Mouse (Mus musculus) heart, adult 11 months (tissue): ENCODE data around the gene Arl8a.
A peak's percentile ranks its signal among the peaks of the same experiment; 100 is the strongest.
"Not testable (repeated sequence)": the region's sequence is repeated elsewhere in the genome, so short reads cannot be mapped to it uniquely, and the experiment has no call there.

Source experiments
- DNase-seq: peaks from one replicate; pipeline ENCODE4 v3.0.0; 2022

Arl8a gene

GRCm38 (mm10) chr1:135146077-135146945 lies at the start of gene Arl8a:
Gene Arl8a (plus strand): TSS chr1:135146824.
- peak; percentile 99 for DNase-seq

GRCm38 (mm10) chr1:135097441-135097840 lies 49.2 kb upstream of the Arl8a start:
- no peak for DNase-seq

DNA sequence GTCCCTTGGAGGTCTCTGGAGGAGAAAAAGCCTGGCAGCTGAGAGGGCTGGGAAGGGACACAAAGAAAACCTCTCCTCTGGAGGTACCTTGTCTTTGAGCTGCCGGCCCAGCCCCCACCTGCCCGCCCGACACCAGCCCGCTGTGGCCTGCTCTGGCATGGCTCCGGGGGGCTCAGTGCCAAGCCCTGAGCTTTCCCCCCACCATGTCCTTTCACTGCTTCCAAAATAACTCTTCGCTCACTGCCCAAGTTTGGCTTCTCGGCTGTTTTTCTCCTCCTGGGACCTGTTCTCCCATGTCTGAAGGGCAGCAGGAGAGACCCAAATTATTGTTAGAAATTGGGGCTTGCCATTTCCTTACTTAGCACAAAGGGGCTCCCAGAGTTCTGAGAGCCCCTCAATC lies 48.2 kb upstream of the Arl8a start:
- DNase-seq: peak; percentile 97

GRCm38 (mm10) chr1:135100400-135100799 lies 46.2 kb upstream of the Arl8a start:
- DNase-seq: no peak

DNA sequence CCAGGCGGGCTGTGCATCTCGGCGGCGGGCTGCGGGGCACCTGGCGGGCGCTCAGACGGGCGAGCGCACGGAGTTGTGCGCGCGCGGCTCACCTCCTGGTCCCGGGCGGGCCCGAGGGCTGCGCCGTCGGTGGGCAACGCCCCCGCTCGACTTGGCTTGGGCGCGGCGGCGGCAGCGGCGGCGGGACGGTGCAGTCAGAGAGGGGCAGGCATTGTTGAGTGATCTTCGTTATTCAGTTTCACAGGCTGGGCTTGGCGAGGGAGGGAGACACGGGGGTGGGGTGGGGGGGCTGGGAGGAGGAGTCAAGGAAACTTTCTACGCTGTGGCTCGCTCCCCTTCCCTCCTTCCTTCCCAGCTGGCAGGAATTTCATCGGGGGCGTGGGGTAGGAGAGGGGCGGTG lies 41.5 kb upstream of the Arl8a start, which contains the start of gene Lgr6:
Lgr6 (minus strand) TSS at position 153 of the 400 bp plus-strand sequence.
- DNase-seq: no peak

DNA sequence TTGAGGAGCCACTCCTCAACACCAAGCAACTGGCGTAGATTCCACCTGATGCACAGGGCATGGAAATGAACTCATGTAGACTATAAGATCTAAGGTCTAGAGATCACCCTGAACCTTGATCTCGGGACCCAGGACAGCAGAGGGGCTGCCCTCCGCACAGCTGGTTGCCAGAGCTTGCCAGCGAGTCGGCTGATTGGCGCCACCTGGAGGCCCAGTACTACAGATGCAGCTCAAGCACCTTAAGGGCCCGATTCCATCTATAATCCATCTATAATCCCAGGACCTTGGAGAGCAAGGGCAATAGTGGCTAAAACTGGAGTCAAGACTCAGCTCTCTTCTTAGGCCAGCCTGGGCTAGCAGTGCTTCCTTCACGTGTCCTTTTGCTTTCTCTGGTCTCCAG lies 40.7 kb upstream of the Arl8a start:
- DNase-seq: peak; percentile 94

- no peak for DNase-seq
Observed at GRCm38 (mm10) chr1:135108611-135109010, 38.0 kb upstream of the Arl8a start.

DNA sequence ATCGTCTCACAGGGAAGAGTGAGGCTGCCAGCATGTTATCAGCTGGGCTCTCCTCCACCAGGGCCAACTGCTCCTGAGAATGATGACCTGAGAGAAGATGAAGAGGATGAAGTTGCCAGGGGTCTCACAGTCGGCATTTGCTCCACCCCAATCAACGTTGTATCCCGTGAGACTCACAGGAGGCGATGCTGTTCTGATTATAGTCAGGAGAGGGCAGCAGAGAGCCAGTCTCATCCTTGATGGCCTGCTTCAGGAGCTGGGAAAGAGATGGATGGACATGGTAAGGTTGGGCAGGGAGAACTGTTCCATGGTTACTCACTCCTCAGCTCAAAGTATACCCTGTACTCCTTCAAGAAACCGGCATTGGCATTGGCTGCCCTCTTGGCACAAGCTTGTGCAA lies 36.5 kb upstream of the Arl8a start:
- DNase-seq: peak; percentile 94

DNA sequence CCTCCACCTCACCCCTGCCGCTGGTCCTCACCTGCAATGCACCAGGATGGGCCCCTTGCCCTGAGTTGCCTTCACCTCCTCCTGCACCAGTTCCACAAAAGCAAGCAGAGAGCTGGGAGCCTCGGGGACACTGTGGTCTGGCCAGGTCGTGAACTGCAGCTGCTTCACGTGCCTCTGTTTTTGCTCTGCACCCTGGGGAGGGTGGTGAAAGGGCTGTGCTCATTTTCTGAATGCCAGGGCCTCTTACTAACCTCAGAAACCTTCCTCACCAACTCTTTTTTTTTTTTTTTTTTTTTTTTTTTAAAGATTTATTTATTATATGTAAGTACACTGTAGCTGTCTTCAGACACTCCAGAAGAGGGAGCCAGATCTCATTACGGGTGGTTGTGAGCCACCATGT lies 35.4 kb upstream of the Arl8a start:
- DNase-seq: not testable (repeated sequence)

DNA sequence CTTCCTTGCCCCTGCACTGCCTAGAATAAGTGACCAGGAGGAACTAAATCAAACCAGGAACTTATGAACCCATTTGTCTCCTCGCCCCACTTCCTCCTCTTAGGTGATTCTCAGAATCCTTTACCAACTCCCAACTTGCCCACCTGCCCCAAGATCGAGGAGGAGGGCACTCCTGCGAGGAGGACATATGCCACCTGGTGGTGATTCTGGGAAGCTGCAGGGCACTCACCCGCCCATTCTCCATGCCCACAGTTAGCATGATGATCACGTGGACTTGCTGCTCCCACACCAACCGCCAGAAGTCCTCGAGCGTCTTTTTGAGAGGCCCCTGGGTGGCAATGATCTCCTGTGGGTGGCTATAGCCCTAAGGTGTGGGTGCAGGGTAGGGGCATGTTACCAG lies 34.0 kb upstream of the Arl8a start:
- no peak for DNase-seq

DNA sequence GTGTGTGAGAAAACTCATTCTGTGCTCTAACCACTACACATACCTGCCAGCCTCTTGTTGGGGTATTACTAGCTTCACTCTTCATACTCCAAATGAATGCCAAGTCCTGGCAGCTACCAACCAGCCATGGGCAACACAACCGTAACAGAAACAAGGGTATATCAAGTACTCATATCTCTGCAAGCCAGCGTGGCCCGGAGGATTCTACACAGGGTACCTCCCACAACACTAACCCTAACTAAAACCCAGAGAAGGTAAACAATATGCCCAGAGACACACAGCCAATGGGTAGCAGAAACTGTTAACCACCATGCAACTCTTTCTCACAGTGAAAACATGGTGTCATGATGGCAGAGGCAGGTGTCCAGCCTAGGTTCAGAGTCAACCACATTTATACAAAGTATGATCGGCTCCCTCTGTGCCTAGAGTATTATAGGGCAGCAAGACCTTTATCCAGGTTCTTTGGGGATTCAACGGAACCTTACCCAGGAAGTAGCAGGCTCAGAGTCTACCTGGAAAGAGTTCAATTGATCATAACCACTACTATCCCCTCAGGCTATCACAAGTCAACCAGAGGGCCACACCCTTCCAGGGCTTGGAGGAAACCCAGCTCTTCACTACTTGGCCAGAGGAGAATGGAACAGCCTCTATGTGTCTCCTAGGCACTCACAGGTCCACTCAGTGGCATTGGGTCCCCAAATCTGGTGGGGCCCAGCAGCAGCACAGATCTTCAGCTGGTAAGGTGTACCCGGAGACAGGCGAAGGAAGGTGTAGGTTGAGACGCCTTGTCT lies 21.9 kb upstream of the Arl8a start:
- no peak for DNase-seq

- DNase-seq: no peak
Observed at GRCm38 (mm10) chr1:135125990-135126389, 20.6 kb upstream of the Arl8a start.

GRCm38 (mm10) chr1:135126443-135127027 lies 20.1 kb upstream of the Arl8a start:
- DNase-seq: peak; percentile 92

DNA sequence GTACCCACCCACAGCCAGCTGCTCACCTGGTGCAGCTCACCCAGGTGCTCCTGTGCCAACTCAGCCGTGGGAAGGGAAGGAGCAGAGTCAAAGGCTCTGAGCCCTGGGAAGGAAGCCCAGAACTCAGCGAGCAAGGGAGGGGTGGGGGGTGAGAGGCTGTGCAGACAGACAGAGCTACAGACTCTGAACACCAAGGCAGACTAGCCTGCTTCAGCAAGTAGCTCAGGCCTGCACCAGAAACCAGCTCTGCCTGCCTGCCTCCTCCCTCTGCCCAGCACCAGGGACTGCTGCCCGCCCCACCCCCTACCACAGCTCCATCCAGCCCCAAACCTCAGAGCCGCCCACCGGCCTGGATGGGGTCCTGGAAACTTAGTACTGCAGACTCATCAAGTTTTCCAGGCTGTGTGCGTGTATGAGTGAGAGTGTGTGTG lies 18.6 kb upstream of the Arl8a start:
- DNase-seq: no peak

DNA sequence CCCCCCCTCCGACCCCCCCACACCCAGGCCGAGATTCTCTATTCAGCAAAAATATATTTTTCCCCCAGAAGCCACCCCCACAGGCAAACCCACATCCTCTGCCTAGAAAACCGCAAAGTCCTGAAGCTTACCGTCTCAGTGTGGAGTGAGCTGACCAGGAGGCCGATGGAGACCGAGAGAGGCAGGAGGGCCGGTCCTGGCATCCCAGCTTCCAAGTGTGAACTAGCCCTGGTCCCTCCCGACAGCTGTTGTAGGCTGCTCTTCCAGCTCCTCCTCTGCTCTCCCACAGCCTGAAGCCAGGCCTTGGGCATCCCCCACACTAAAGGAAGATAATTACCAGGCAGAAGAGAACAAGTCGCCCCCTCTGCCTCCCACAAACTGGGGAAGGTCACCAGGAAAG lies 17.6 kb upstream of the Arl8a start:
- DNase-seq: no peak

DNA sequence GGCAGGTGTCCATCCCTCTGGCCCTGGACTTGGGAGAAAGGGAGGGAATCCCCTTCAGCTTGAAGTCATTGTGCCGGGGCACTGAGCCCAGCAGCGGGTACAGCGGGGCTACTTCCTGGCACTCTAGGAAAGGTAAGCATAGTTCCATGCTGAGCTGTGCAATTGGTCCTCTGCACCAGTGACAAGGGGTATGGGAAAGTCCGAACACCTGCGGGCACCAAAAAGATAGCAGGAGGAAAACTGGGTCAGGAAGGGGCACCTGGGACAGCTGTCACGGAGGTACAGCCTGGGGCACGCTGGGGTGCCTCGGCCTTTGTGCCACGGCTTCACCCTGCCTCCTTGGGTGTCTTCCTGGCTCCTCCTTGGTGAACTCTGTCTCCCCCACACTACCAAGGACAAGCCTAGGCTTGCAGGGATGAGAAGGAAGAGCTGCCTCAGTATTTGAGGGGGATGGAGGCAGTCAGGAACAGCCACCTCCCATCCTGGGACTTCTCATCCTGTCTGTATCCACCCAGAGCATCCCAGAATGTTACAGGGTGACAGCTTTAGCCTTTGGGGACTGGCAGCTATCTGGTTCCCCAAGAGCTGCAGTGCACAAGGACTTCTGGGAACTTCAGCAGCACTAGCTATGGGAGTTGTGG lies 17.0 kb upstream of the Arl8a start:
- DNase-seq: no peak

DNA sequence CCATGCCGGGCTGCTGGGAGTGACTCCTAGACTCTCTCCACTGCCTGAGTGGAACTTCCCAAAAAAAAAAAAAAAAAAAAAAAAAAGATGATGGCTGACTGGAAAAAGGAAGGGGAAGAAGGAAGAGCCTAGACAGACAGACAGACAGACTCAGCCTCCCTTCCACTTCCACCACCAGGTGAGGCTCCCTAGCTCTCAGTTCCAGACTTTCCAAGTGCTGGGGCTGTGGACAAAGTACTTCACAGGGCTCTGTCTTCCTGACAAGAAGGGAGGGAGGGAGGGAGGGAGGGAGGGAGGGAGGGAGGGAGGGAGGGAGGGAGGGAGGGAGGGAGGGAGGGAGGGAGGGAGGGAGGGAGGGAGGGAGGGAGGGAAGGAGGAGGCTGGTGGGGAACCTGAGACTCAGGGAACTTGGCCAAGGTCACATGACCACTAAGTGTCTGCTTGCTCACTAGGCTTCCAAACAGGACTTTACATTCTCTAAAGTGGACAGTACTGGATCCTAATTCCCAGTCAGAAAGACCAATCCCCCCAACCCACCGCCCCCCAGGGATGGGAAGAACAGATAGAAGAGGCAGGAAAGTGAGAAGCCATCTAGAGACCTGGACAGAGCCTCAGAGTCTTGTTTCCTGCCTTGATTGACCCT lies 16.1 kb upstream of the Arl8a start:
- DNase-seq: no peak

DNA sequence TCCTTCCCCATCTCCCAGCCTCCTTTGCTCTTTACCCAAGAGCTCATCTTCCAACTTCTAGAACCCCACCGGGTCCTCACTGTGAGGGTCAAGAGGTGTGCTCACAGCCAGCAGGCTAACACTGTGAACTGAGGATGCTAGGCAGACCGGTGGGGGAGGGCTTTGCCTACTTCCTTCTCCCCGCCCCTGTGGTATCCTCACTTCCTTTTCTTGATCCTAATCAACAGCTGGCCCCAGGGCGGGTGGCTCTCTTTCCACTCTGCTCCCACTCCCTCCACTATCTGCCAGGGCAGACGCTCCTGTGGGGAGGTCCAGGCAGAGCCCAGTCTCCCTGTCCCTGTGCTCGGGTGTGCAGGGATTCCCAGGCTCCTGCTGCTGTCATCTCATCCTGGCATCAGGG lies 15.6 kb upstream of the Arl8a start:
- peak; percentile 97 for DNase-seq

DNA sequence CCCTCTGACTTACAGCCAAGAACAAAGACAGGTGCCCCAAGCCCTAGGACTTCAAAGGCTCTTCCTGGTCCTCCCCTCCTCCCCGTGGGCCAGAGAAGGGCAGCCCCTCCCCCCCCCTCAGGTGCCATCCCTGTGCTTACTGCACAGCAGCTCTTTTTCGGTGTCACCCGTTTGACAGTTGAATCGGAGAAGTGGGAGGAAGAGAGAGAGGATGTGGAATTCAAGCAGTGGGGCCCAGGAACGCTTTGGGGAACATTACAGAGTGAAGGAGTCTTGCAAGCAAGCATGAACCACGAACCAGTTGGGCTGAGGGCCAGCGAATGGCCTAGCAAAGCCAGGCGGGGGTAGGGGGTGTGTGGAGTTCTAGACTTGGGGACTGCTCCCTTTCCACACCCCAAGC lies 15.1 kb upstream of the Arl8a start:
- no peak for DNase-seq

DNA sequence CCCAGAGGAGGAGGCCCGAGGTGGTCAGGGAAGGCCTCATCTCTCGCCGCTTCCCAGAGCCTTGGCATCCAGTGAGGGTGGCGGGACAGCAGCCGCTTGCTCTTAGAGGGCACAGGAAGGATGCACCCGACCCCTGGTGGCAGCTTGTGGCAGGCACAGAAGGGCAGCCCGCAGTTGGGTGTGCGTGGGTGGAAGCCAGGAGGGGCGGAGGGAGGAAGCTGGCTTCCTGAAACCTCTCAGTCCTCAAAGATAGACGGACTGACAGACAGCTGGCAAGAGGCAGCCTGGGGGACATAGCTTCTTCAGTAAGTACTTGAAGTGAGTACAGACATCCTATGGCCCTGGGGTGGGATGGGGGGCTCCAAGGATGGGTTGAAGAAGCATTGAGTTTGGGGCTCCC lies 14.2 kb upstream of the Arl8a start, which contains the start of gene Ptpn7:
Ptpn7 (plus strand) TSS at position 228 of the 400 bp plus-strand sequence.
- peak; percentile 97 for DNase-seq

- peak; percentile 95 for DNase-seq
Observed at GRCm38 (mm10) chr1:135132893-135133369, 13.7 kb upstream of the Arl8a start.
